Mouse (Mus musculus): ENCODE results near the gene Magea10. TPM values are rescaled to one million over a fixed set of nuclear protein-coding genes. Genes with fewer than 3 reads are reported as not detected.

Gene Magea10
- not detected in 2 replicates for polyA plus RNA-seq (2016; fragmentation: Nextera tagmentation; extraction: Ambion mirVana)

DNA sequence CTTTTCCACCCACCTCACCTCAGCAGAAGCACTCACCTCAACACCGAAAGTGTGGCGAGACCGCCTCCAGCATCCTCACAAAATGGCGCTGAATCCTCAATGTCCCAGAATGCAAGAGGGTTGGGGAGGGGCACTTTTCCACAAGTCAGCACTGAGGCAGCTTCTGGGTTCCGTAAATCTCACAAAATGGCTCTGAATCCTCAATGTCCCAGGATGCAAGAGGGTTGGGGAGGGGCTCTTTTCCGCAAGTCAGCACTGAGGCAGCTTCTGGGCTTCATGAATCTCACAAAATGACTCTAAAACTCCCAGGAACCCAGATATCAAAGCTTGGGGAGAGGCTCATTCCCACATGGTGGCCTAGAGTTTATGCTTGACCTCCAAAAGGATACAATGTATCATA is at the start of gene Magea10:
Gene Magea10, minus strand, starts transcription at position 101 of the 400 bp plus-strand sequence.
- Histone ChIP-seq H3K4me3 (no peak within 1 kb of the TSS), H3K9me3 (no peaks in the 10 kb centered on the region), H3K27ac (no peak within 1 kb of the TSS), H3K4me1 (replicated peaks) (no peaks in the 10 kb centered on the region), H3K27me3 (ENCODE audit: insufficient read depth, poor library complexity, severe bottlenecking) (no peaks in the 10 kb centered on the region), H3K36me3 (no peaks in the 10 kb centered on the region)
- 93% methylated on average over 6 of the region's 6 CpGs for WGBS
- DNase-seq (ENCODE audit: low spot score) = no peak

DNA sequence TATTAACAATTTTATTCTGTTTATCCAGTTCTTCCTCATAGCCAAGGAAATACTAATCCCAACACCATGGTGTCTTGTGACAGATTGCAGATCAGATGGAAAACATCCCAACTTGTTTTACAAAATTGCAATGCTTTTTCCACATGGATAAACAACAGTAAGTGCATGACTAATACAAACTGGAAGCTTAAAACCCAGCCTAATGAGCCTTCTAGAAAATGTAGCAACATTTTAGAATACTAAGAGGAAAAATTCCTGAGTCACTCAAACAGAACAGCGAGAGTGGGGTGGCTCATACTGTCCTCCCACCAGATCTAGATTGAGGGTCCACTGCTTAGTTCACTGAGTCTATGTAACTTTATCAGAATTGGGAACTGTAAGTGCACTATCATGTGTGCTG is 4.7 kb downstream of the Magea10 start:
- H3K36me3 ChIP-seq = no peaks in the 10 kb centered on the region
- no peaks in the 10 kb centered on the region for H3K4me1 ChIP-seq (replicated peaks)
- no peak for DNase-seq (ENCODE audit: low spot score)
- no peak overlapping the region for H3K4me3 ChIP-seq
- H3K27me3 ChIP-seq (ENCODE audit: insufficient read depth, poor library complexity, severe bottlenecking) = no peaks in the 10 kb centered on the region
- no peak overlapping the region for H3K27ac ChIP-seq
- no peaks in the 10 kb centered on the region for H3K9me3 ChIP-seq
- WGBS = 82% methylated on average over 1 of the region's 1 CpGs

Other genes with a start within 250 kb of the Magea10 start
- not detected in 2 replicates for gene Magea4, start 164.8 kb downstream of the Magea10 start, polyA plus RNA-seq (2016; fragmentation: Nextera tagmentation; extraction: Ambion mirVana)
- 0.73 and 0.93 TPM in 2 replicates for gene Gabre, start 112.1 kb downstream of the Magea10 start, polyA plus RNA-seq (2016; fragmentation: Nextera tagmentation; extraction: Ambion mirVana)